Mouse (Mus musculus) ES-E14 (cell line): ENCODE results near the gene Cass4.

Source experiments
- CHD2 ChIP-seq: IDR thresholded peaks from 2 replicates; pipeline ENCODE4 v1.6.1; 2014; ENCODE audit warnings: mild to moderate bottlenecking, low read depth, low read length, inconsistent platforms
- HCFC1 ChIP-seq: IDR thresholded peaks from 2 replicates; pipeline ENCODE4 v1.6.1; 2012; ENCODE audit warnings: low read length, inconsistent platforms, borderline replicate concordance; ENCODE audit not compliant: insufficient read depth
- MAFK ChIP-seq: IDR thresholded peaks from 2 replicates; pipeline ENCODE4 v1.6.1; 2014; ENCODE audit warnings: mild to moderate bottlenecking, low read depth, low read length, inconsistent platforms; ENCODE audit not compliant: insufficient read depth
- ZC3H11A ChIP-seq: IDR thresholded peaks from 2 replicates; pipeline ENCODE4 v1.6.1; 2012; ENCODE audit warnings: low read depth, mild to moderate bottlenecking, inconsistent platforms, low read length, borderline replicate concordance
- ZNF384 ChIP-seq: IDR thresholded peaks from 2 replicates; pipeline ENCODE4 v1.6.1; 2012; ENCODE audit warnings: low read depth, low read length, inconsistent platforms

DNA sequence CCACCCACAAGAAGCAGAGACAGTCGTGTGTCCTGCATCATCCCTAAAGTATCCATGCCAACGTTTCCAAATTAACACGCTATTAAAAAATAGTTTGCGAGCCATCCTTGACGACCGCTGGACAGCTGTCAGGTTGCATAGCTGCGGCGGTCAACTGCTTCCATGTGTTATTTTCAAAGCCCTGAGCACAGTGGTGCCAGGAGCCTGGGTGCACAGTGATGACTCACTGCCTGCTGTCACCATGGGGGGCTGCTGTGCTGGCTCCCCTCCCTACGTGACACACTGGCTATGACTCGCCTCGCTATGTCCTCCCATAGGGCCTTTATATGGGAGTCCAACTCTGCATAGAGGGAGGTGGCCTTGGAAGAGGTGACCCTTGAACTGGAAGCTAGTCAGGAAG lies 17.5 kb downstream of the Cass4 start:
- TF ChIP-seq CHD2 (no peak), ZC3H11A (no peak), ZNF384 (no peak), HCFC1 (no peak), MAFK (no peak)
